Mouse (Mus musculus) heart, adult 2 months (tissue): Measurements from ENCODE around the gene Stx3. TPM values are rescaled to one million over a fixed set of nuclear protein-coding genes. Genes with fewer than 3 reads are reported as not detected.

Source experiments
- DNase-seq, 2 experiments: peaks; one replicate each; pipeline ENCODE4 v3.0.0; 2021
- H3K27ac ChIP-seq: fragments of 200-600 bp; 2 replicates; pipeline ENCODE4 v1.8.1; 2022
- H3K27me3 ChIP-seq: fragments of 200-500 bp; 2 replicates; pipeline ENCODE4 v1.6.1; 2012; ENCODE audit warnings: mild to moderate bottlenecking, low read length, inconsistent platforms, mixed read lengths; ENCODE audit not compliant: control insufficient read depth, insufficient read depth
- H3K36me3 ChIP-seq: fragments of 200-500 bp; 2 replicates; pipeline ENCODE4 v1.6.1; 2012; ENCODE audit warnings: low read length, inconsistent platforms; ENCODE audit not compliant: control insufficient read depth, insufficient read depth
- H3K4me1 ChIP-seq: fragments of 200-500 bp; 2 replicates; pipeline ENCODE4 v1.6.1; 2011; ENCODE audit warnings: low read length; ENCODE audit not compliant: control insufficient read depth, insufficient read depth
- H3K4me3 ChIP-seq: fragments of 200-600 bp; 2 replicates; pipeline ENCODE4 v1.8.1; 2022
- H3K79me2 ChIP-seq: fragments of 200-500 bp; replicated peaks from 2 replicates; pipeline ENCODE4 v1.6.1; 2012; ENCODE audit warnings: mild to moderate bottlenecking, inconsistent platforms, low read length, moderate library complexity, mixed read lengths; ENCODE audit not compliant: control insufficient read depth, insufficient read depth
- H3K9ac ChIP-seq: fragments of 200-500 bp; 2 replicates; pipeline ENCODE4 v1.6.1; 2012; ENCODE audit warnings: low read depth, mild to moderate bottlenecking, control low read depth, inconsistent platforms, low read length, mixed read lengths
- CTCF ChIP-seq: fragments of 200-600 bp; IDR thresholded peaks from 2 replicates; pipeline ENCODE4 v1.8.1; 2022; ENCODE audit warnings: antibody characterized with exemption, mild to moderate bottlenecking, moderate library complexity
- EP300 ChIP-seq: fragments of 200-500 bp; IDR thresholded peaks from 2 replicates; pipeline ENCODE4 v1.6.1; 2011; ENCODE audit warnings: low read depth, low read length, control low read depth; ENCODE audit not compliant: insufficient read depth
- POLR2A ChIP-seq: fragments of 200-500 bp; IDR thresholded peaks from 2 replicates; pipeline ENCODE4 v1.6.1; 2011; ENCODE audit warnings: mild to moderate bottlenecking, low read depth, low read length, control low read depth; ENCODE audit not compliant: insufficient read depth
- WGBS: fragments of 180-500 bp; shearing (Covaris S2); methylation state at CpG from one replicate; pipeline ENCODE4 v1.1.7; 2018; 5-methylcytosine and 5-hydroxymethylcytosine counted together
- intact Hi-C: fragments of 180-260 bp; cut with DNase I; formaldehyde crosslinking; loops from one replicate; pipeline ENCODE4 v1.15.1; 2025
- polyA plus RNA-seq: library from polyadenylated mRNA; depleted of rRNA; stranded (reverse); fragments of >200 nt; gene quantifications from 2 replicates; pipeline ENCODE4 v1.2.3, GENCODE M21; 2012
- total RNA-seq, 2 experiments: library from RNA; stranded (reverse); gene quantifications; 2 replicates each; pipeline ENCODE4 v1.2.3; 2021

Stx3 gene
- total and polyA plus RNA-seq, 3 experiments, result 3.6 to 3.9 (median 3.9) TPM

DNA sequence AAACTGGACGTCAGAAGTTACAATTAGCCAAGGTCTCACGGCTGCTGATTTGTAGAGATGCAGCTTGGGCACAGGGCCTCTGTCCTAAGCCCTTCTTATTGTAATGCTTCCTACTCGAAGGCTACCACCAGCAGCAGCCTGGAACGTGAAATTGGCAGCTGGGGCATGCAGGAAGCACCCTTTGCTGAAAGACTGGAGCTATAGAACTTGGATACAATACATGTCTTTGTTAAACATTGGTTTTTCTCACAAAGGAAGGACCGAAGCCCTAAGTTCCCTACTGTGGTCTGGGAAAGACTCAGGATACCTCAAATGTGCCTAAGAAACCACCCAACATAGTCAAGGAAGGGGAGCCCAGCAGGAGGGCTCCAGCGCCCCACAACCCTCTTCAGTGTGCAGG is 11.4 kb downstream of the Stx3 start:
- Histone ChIP-seq H3K4me3 (no peak overlapping the region), H3K4me1 (peaks cover 21% of the 10 kb centered on the region), H3K27me3 (no peaks in the 10 kb centered on the region), H3K27ac (no peak overlapping the region), H3K36me3 (peaks cover 35% of the 10 kb centered on the region), H3K79me2 (0 out of 2 replicates have a peak, but pooled peaks cover 1% of the 10 kb centered on the region), H3K9ac (no peak overlapping the region)
- TF ChIP-seq POLR2A (no peak), EP300 (no peak), CTCF (no peak)
- DNase-seq, result no peak
- 56% methylated on average over 6 of the region's 6 CpGs for WGBS
- intact Hi-C loops, result no loop called here

DNA sequence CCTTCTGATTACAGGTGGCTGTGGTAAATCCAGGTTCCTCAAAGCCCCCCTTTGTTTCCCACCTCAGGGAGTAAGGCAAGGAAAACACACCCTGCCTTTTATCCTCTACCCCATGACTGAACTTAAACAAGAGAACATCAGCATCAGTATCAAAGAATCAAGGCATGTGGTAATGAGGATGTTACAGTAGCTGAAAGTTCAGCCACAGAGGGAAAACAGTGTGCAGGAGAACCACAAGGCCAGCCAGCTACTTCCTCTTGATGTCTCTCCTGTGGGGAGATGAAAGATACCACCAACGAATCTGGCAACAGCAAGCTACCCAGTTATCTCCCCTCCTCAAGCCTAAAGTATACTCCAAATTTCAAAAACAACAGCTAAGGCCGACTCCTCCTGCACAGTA is 12.0 kb downstream of the Stx3 start:
- WGBS, result 36% methylated on average over 2 of the region's 2 CpGs
- Histone ChIP-seq H3K79me2 (0 out of 2 replicates have a peak, but pooled peaks cover 1% of the 10 kb centered on the region), H3K27me3 (no peaks in the 10 kb centered on the region), H3K4me1 (peaks cover 21% of the 10 kb centered on the region), H3K36me3 (peaks cover 34% of the 10 kb centered on the region), H3K4me3 (no peak overlapping the region), H3K27ac (no peak overlapping the region), H3K9ac (no peak overlapping the region)
- no peak for DNase-seq
- intact Hi-C loops, result no loop called here
- TF ChIP-seq POLR2A (no peak), EP300 (no peak), CTCF (no peak)

DNA sequence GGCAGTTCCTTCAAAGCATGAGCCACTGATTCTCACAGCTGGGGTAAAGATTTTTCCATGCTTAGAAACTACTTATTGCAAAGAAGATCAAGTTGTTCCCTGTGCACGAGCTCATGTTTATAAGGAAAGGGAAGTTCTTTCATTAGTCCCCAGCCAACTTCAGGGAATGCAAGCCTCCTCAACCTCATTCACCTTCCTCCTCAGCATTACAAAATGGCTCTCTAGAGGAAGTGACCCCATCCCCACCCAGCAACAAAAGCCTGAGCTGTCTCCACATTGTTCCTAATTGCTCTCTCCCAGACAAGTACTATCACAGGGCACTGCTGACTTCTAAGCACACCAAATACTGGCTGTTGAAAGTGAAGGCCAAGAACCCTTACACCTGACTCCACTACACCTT is 14.8 kb downstream of the Stx3 start:
- peaks cover 23% of the 10 kb centered on the region for H3K36me3 ChIP-seq
- H3K4me3 ChIP-seq, result no peak overlapping the region
- H3K27me3 ChIP-seq, result no peaks in the 10 kb centered on the region
- H3K9ac ChIP-seq, result no peak overlapping the region
- intact Hi-C loops, result loop anchor here (2.0 kb wide), 1 partner anchor 14 kb away; the partner anchor contains the start of gene Stx3
- TF ChIP-seq POLR2A (peak; percentile 32; the same call in 1 of the 2 replicates), CTCF (no peak), EP300 (0 out of 2 replicates have a peak, but pooled peaks have one; percentile 54)
- 0 out of 2 replicates have a peak, but pooled peaks cover 1% of the 10 kb centered on the region for H3K79me2 ChIP-seq
- 49% methylated on average over 1 of the region's 1 CpGs for WGBS
- DNase-seq, result peak in 1 of 2 experiments; percentile 31
- H3K4me1 ChIP-seq, result peaks cover 12% of the 10 kb centered on the region
- H3K27ac ChIP-seq, result peak overlapping the region; percentile 64

DNA sequence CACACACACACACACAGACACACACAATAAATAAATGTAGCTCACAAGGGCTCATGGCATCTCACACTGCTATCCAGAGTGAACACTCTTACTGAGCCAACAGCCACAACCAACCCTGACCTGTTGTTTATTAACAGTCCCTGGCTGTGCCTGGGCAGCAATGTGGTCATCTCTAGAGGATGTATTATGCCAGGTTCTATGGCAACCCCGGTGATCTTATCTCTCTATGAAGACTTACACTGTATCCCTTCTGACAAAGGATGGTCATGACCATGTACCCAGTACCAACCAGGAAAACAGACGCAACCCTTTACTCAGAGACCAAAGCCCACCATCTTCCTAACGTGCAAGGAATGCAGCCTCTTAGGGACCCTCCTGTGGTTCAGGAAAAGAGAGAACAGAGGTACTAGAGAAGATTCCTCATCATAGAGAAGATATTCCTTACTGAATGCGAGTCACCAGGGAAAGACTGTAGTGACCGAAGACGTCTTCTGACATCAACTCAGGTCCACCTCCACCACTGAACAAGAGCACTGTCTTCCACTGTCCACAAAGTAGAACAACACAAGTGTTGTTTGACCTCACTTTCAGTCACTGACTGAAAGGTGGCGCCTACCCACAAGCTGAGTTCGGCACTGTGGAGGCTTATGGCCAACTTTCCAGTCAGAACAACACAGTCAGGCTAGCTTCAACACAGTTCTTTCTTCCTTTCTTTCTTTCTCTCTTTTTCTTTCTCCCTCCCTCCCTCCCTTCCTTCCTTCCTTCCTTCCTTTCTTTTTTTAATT is 18.5 kb downstream of the Stx3 start:
- Histone ChIP-seq H3K27me3 (no peaks in the 10 kb centered on the region), H3K27ac (no peak overlapping the region), H3K9ac (no peak overlapping the region), H3K36me3 (peaks cover 12% of the 10 kb centered on the region), H3K79me2 (no peaks in the 10 kb centered on the region), H3K4me3 (no peak overlapping the region), H3K4me1 (peaks cover 7% of the 10 kb centered on the region)
- DNase-seq, result no peak
- WGBS, result 61% methylated on average over 8 of the region's 8 CpGs
- TF ChIP-seq CTCF, result peak; percentile 42
- TF ChIP-seq POLR2A, result no peak
- intact Hi-C loops, result no loop called here

DNA sequence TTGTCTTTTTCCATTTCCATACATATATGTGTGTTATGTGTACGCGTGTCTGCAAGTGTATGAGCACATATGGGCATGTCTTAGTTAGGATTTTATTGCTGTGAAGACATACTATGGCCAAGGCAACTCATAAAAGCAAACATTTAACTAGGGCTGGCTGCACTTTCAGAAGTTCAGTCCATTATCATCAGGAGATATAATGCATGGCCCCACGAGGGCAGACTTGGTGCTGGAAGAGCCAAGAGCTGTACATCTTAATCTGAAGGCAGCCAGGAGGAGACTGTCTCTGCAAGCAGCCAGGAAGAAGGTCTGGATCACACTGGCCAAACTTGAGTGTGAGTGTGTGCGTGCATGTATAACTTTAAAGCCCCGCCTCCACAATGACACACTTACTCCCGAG is 24.8 kb downstream of the Stx3 start:
- Histone ChIP-seq H3K27ac (no peak overlapping the region), H3K9ac (no peak overlapping the region), H3K36me3 (no peaks in the 10 kb centered on the region), H3K4me3 (no peak overlapping the region), H3K27me3 (no peaks in the 10 kb centered on the region), H3K4me1 (no peaks in the 10 kb centered on the region), H3K79me2 (no peaks in the 10 kb centered on the region)
- DNase-seq, result no peak
- TF ChIP-seq EP300, result no peak
- TF ChIP-seq POLR2A, result no peak
- no peak for TF ChIP-seq CTCF
- 73% methylated on average over 6 of the region's 6 CpGs for WGBS
- intact Hi-C loops, result no loop called here

DNA sequence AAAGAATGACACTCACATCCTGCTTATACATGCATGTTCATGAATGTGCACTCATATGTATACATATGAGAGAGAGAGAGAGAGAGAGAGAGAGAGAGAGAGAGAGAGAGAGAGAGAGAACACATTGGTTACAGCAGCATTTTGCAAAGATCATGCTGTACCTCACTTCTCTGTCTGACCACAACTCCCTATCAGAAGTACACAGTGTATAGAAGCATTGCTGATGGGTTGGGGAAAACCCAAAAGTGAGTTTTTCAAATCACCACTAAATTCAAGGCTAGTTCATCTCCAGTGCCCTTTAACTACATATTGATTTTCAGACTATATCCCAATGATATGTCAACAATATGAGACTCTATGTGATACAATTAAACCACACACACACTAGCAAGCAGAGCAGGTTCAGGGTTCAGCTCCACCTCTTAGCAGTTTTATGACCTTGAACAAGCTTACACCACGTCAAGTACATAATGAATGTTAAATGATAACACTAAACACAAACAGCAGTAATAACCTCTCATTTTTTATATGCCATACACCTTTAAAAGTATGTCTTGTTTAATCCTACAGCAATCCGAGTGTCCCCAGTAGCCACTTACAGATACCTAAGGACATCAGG is 25.4 kb downstream of the Stx3 start:
- WGBS, result 80% methylated on average over 2 of the region's 2 CpGs
- TF ChIP-seq POLR2A (no peak), CTCF (no peak), EP300 (no peak)
- H3K36me3 ChIP-seq, result no peaks in the 10 kb centered on the region
- DNase-seq, result no peak
- intact Hi-C loops, result no loop called here
- no peaks in the 10 kb centered on the region for H3K27me3 ChIP-seq
- no peak overlapping the region for H3K27ac ChIP-seq
- no peaks in the 10 kb centered on the region for H3K4me1 ChIP-seq
- H3K4me3 ChIP-seq, result no peak overlapping the region
- H3K9ac ChIP-seq, result no peak overlapping the region
- H3K79me2 ChIP-seq, result no peaks in the 10 kb centered on the region
